Mouse (Mus musculus): ENCODE data around the gene Arl5c.
A peak's percentile ranks its signal among the peaks of the same experiment; 100 is the strongest.

Arl5c gene

GRCm38 (mm10) chr11:97955915-97956314, 40.1 kb downstream of the Arl5c start:
- no peak for DNase-seq

DNA sequence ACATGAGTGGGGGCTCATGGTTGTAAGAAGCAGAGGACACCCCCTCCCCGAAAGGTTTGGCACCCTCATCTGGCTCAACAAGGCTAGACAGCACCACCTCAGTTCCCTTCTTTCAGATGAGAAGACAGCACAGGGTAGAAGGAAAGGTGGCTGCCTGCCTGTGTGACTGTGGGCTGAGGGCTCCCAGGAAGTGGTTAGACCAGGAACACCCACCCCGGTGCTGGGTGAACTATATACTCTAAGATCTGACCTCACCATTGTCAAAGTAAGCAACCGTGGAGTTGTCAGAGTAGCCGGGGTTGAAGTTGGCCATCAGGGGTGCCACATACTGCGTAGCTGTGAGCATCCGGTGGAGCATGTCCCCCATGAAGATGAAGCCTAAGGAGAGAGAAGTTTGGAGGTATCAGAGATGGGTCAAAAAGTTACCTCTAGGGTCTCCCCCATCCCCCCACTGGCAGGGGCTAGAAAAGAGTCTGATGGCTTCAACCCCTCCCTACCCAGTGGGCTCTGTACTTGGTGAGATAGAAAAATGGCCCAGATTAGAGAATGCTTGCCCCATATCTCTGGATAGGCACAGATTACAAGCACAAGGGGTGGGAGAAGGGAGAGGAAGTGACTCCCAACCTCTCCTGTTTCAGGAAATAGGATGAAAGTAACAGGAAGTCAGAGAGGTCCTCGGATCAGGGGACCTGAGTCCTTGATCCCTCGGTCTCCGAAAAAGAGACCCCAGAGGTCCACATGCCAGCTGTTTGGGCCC, 40.7 kb downstream of the Arl5c start:
- no peak for DNase-seq

- DNase-seq = no peak
Observed at GRCm38 (mm10) chr11:97954469-97955141, 41.4 kb downstream of the Arl5c start.

DNA sequence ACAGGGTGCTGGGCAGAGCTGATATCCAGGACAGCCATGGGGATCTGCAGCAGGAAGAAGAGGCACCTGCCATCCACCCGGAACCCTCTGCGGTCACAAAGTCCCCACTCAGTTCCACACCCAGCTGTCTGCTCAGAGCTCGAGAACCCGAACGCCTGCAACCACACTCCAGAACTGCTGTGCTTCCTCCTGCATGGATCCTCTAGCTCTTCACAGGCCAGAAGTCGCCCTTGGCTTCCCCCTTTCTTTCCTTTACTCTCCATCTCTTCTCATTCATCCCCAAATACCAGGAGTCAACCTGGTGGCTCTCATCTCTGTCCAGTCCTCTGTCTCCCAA, 42.1 kb downstream of the Arl5c start:
- no peak for DNase-seq

GRCm38 (mm10) chr11:97953179-97953938, 42.6 kb downstream of the Arl5c start:
- no peak for DNase-seq

GRCm38 (mm10) chr11:97952367-97953006, 43.5 kb downstream of the Arl5c start:
- DNase-seq = no peak

- peak in 1 of 2 experiments; percentile 22 for DNase-seq
Observed at GRCm38 (mm10) chr11:97949703-97950475, 46.1 kb downstream of the Arl5c start.

DNA sequence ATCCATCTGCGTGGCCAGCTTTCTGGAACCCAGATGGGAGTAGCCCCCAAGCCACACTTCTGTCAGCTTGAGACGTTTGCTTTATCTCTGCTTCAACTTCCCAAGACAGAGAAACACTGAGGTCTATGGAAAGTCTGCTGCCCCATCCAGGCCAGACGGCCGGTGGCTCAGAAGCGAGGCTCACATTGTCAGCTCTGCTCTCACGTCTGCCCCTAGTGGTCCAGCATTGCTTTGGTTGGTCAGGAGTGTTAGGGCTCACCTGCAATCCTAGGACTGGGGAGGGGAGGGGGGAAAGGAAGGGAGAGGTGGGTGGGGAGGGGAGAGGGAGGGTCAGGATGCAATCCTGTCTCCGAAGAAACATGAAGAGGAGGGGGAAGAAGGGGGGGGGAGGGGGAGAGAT, 48.6 kb downstream of the Arl5c start:
- DNase-seq = peak in 1 of 2 experiments; percentile 34

- DNase-seq = peak in 1 of 2 experiments; percentile 22
Observed at GRCm38 (mm10) chr11:97945738-97946289, 50.2 kb downstream of the Arl5c start.

GRCm38 (mm10) chr11:97945031-97945430, 51.0 kb downstream of the Arl5c start:
- DNase-seq = no peak

- DNase-seq = no peak
Observed at GRCm38 (mm10) chr11:97943256-97943655, 52.7 kb downstream of the Arl5c start.

- no peak for DNase-seq
Observed at GRCm38 (mm10) chr11:97942420-97943111, 53.4 kb downstream of the Arl5c start.
